Mouse (Mus musculus) bone marrow, adult 2 months (tissue): ENCODE results near the gene Anxa8. TPM values are rescaled to one million over a fixed set of nuclear protein-coding genes. Genes with fewer than 3 reads are reported as not detected.
A peak's percentile ranks its signal among the peaks of the same experiment; 100 is the strongest.

Source experiments
- H3K27ac ChIP-seq: fragments of 200-500 bp; 2 replicates; pipeline ENCODE4 v1.5.1; 2012; ENCODE audit warnings: low read depth, mild to moderate bottlenecking, control low read depth, inconsistent platforms, low read length; ENCODE audit not compliant: control insufficient read depth, poor library complexity, insufficient read depth
- H3K4me1 ChIP-seq: fragments of 200-500 bp; 2 replicates; pipeline ENCODE4 v1.6.1; 2011; ENCODE audit warnings: low read length; ENCODE audit not compliant: control insufficient read depth, insufficient read depth
- H3K4me3 ChIP-seq: fragments of 200-500 bp; replicated peaks from 2 replicates; pipeline ENCODE3; 2011; ENCODE audit warnings: mild to moderate bottlenecking, low read depth, low read length, control low read depth; ENCODE audit not compliant: control insufficient read depth
- CTCF ChIP-seq: fragments of 200-500 bp; IDR thresholded peaks from 2 replicates; pipeline ENCODE4 v1.5.1; 2011; ENCODE audit warnings: low read length, control low read depth; ENCODE audit not compliant: control insufficient read depth, insufficient read depth
- POLR2A ChIP-seq: fragments of 200-500 bp; IDR thresholded peaks from 2 replicates; pipeline ENCODE4 v1.6.1; 2011; ENCODE audit warnings: low read depth, mild to moderate bottlenecking, control low read depth, low read length, borderline replicate concordance; ENCODE audit not compliant: control insufficient read depth
- WGBS: fragments of 180-500 bp; shearing (Covaris S2); methylation state at CpG from one replicate; pipeline ENCODE4 v1.1.7; 2018; 5-methylcytosine and 5-hydroxymethylcytosine counted together
- polyA plus RNA-seq: library from polyadenylated mRNA; stranded (reverse); fragments of >200 nt; gene quantifications from 2 replicates; pipeline ENCODE4 v1.2.4, GENCODE M21; 2011; ENCODE audit warnings: low replicate concordance; ENCODE audit not compliant: missing spikeins, insufficient read depth, insufficient read length

Gene Anxa8
- polyA plus RNA-seq, 1 experiment, result 2.0 TPM

DNA sequence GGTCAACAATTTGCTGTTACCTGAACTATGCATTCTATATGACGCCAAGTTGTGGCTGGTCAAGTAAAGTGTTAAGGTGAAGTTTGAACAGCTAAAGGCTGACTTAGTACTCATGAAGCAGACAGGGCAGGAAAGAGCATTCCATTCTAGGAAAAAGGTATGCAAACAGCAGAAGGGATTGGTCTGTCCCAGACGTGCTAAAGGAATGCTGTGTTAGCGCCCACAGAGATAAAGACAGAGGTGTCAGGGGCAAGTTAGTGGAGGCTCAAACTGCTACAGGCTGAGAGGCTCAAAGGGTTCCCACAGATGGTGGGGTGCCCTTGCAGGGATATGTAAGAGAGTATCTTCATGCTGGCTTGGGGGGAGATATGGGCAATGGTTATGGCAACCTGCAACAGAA, 18.1 kb downstream of the Anxa8 start:
- 67% methylated on average over 3 of the region's 3 CpGs for WGBS
- Histone ChIP-seq H3K4me3 (no peak overlapping the region), H3K4me1 (no peaks in the 10 kb centered on the region), H3K27ac (no peak overlapping the region)
- TF ChIP-seq CTCF, result no peak
- TF ChIP-seq POLR2A, result no peak

DNA sequence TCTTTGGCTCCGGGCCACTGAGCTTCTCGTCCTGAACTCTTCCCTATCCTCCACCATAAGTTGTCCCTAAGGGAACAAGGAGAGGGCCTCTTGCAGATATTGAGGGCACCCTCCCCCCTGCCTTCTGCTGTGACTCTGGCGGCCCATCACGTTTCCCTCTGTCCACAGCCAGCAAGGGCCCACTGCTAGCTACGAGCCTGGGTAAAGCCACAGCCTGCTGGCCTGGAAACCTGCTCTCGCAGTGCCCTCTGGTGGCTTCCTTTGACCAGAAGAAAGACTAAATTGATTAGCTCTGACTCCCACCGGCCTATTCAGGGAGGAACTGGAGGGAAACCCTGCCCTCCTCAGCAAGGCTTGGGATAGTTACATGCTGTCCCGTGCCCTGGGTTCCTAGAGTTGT, 19.1 kb downstream of the Anxa8 start:
- WGBS, result 19% methylated on average over 8 of the region's 8 CpGs
- no peak overlapping the region for H3K4me3 ChIP-seq
- H3K4me1 ChIP-seq, result no peaks in the 10 kb centered on the region
- TF ChIP-seq POLR2A (no peak), CTCF (peak; percentile 24; the same call in 1 of the 2 replicates)
- no peak overlapping the region for H3K27ac ChIP-seq

- TF ChIP-seq POLR2A (no peak), CTCF (peak; percentile 49)
- Histone ChIP-seq H3K27ac (no peak overlapping the region), H3K4me3 (no peak overlapping the region), H3K4me1 (no peaks in the 10 kb centered on the region)
- 53% methylated on average over 12 of the region's 12 CpGs for WGBS
Observed at GRCm38 (mm10) chr14:34106389-34107062, 20.7 kb downstream of the Anxa8 start.

- H3K27ac ChIP-seq, result no peak overlapping the region
- H3K4me1 ChIP-seq, result no peaks in the 10 kb centered on the region
- no peak for TF ChIP-seq CTCF
- no peak for TF ChIP-seq POLR2A
- WGBS, result 6% methylated on average over 4 of the region's 4 CpGs
- no peak overlapping the region for H3K4me3 ChIP-seq
Observed at GRCm38 (mm10) chr14:34107594-34107993, 21.8 kb downstream of the Anxa8 start.

DNA sequence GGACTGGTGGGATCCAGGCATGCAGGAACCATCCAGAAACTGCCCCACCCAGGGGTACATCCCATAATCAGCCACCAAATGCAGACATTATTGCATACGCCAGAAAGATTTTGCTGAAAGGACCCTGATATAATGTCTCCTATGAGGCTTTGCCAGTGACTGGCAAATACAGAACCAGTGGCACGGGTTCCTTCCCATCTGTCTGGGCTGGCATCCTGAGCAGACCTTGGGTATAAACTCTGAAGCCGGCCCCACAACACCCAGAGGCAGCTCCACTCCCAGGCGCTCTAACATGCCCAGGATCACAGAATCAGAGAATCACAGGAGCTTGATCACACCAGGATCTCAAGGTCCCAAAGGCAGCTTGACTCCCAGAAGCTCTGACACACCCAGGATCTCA, 28.5 kb downstream of the Anxa8 start:
- Histone ChIP-seq H3K4me1 (no peaks in the 10 kb centered on the region), H3K27ac (no peak overlapping the region), H3K4me3 (no peak overlapping the region)
- no peak for TF ChIP-seq CTCF
- no peak for TF ChIP-seq POLR2A
- 81% methylated on average over 4 of the region's 4 CpGs for WGBS

DNA sequence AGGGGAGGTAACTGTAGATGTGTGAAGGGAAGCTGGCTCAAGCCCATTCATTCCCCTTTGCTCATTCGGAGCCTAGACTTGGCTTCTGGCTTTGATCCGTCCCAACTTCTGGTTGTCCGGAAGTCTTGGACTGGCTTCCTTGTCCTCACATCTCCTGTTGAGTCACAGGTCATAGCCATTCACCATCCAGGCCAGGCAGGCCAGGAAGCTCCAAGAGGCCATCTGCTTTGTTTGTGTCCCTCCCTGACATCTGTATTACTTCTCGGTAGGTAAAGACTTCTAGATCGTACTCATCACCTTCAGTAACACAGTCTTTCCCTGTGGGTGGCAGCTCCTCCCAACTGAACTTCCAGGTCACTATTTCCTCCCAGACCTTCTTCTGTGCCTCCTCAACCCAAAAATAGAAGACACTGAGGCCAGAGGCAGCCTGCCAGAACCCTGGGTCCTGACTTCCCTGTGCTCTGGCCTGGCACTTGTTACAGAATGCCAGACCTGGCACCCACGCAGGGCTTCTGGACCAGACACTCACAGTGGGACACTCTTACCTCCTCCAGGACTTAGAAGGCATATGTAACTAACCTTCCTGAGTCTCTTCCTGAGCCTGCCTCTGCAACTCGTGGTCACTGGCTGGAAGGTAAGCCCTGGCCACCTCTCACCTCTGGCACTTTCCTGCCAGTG, 33.4 kb downstream of the Anxa8 start:
- no peak overlapping the region for H3K4me3 ChIP-seq
- TF ChIP-seq POLR2A, result no peak
- TF ChIP-seq CTCF, result no peak
- WGBS, result 66% methylated on average over 7 of the region's 7 CpGs

GRCm38 (mm10) chr14:34120016-34120910, 34.5 kb downstream of the Anxa8 start:
- Histone ChIP-seq H3K27ac (no peak overlapping the region), H3K4me1 (no peaks in the 10 kb centered on the region), H3K4me3 (no peak overlapping the region)
- TF ChIP-seq POLR2A (no peak), CTCF (no peak)
- 72% methylated on average over 12 of the region's 12 CpGs for WGBS

More for the DNA sequence above, 33.4 kb downstream of the Anxa8 start:
- Histone ChIP-seq H3K4me1 (no peaks in the 10 kb centered on the region), H3K27ac (no peak overlapping the region)

GRCm38 (mm10) chr14:34120923-34121351, 35.2 kb downstream of the Anxa8 start:
- 87% methylated on average over 3 of the region's 3 CpGs for WGBS
- no peak overlapping the region for H3K27ac ChIP-seq
- H3K4me3 ChIP-seq, result no peak overlapping the region
- TF ChIP-seq CTCF (no peak), POLR2A (no peak)
- no peaks in the 10 kb centered on the region for H3K4me1 ChIP-seq
